Mouse (Mus musculus) stomach, postnatal 0 days (tissue): ENCODE measurements around the gene Palld. TPM values are rescaled to one million over a fixed set of nuclear protein-coding genes. Genes with fewer than 3 reads are reported as not detected.

Source experiments
- ATAC-seq: fragments of 200-750 bp; cut with Nextera tagmentation; 2 replicates; pipeline ENCODE4 v1.8.0; 2017; ENCODE audit not compliant: low FRiP score, low TSS enrichment
- DNase-seq: peaks from one replicate; pipeline ENCODE4 v3.0.0-alpha.2; 2016; ENCODE audit warnings: low spot score
- H3K27ac ChIP-seq: fragments of 300-500 bp; sonication (generic); replicated peaks from 2 replicates; pipeline ENCODE4 v1.5.1; 2014; ENCODE audit warnings: mild to moderate bottlenecking, control low read depth
- H3K27me3 ChIP-seq: fragments of 300-500 bp; sonication (generic); 2 replicates; pipeline ENCODE4 v1.6.1; 2014; ENCODE audit warnings: low read length; ENCODE audit not compliant: control insufficient read depth, insufficient read depth
- H3K36me3 ChIP-seq: fragments of 300-500 bp; sonication (generic); 2 replicates; pipeline ENCODE4 v1.6.1; 2014; ENCODE audit warnings: low read length, mixed read lengths; ENCODE audit not compliant: control insufficient read depth, insufficient read depth
- H3K4me1 ChIP-seq: fragments of 300-500 bp; sonication (generic); replicated peaks from 2 replicates; pipeline ENCODE4 v1.6.1; 2014; ENCODE audit warnings: antibody characterized with exemption; ENCODE audit not compliant: control insufficient read depth, insufficient read depth
- H3K4me2 ChIP-seq: fragments of 300-500 bp; sonication (generic); replicated peaks from 2 replicates; pipeline ENCODE4 v1.6.1; 2014; ENCODE audit warnings: low read depth, mild to moderate bottlenecking, control low read depth, moderate library complexity
- H3K4me3 ChIP-seq: fragments of 300-500 bp; sonication (generic); 2 replicates; pipeline ENCODE4 v1.5.1; 2014; ENCODE audit warnings: low read depth, low read length, control low read depth
- H3K9ac ChIP-seq: fragments of 300-500 bp; sonication (generic); 2 replicates; pipeline ENCODE4 v1.6.1; 2014; ENCODE audit warnings: mild to moderate bottlenecking, low read length, control low read depth, mixed read lengths
- H3K9me3 ChIP-seq: fragments of 300-500 bp; sonication (generic); 2 replicates; pipeline ENCODE4 v1.6.1; 2016; ENCODE audit warnings: low read length; ENCODE audit not compliant: control insufficient read depth
- CTCF ChIP-seq: IDR thresholded peaks from 2 replicates; pipeline ENCODE4 v1.5.1; 2016; ENCODE audit warnings: antibody characterized with exemption, low read depth, mild to moderate bottlenecking, moderate library complexity
- EP300 ChIP-seq: optimal IDR thresholded peaks from 2 replicates; pipeline ENCODE3; 2016; ENCODE audit warnings: antibody characterized with exemption
- WGBS: fragments of 180-500 bp; shearing (Covaris S2); extraction: QIAGEN DNeasy Blood & Tissue Kit; methylation state at CpG from one replicate; pipeline ENCODE4 v1.1.7; 2014; 5-methylcytosine and 5-hydroxymethylcytosine counted together
- polyA plus RNA-seq: library from polyadenylated mRNA; unstranded; fragments of >200 nt; fragmentation: Nextera tagmentation; extraction: Ambion mirVana; gene quantifications from 2 replicates; pipeline ENCODE4 v1.2.1, GENCODE M21; 2015

Gene Palld
- polyA plus RNA-seq, 1 experiment from 2014 or later = 71.0 TPM

- TF ChIP-seq CTCF (no peak), EP300 (no peak)
- no peak for DNase-seq
These were observed 105.0 kb downstream of the Palld start for GRCm38 (mm10) chr8:61797391-61797947.

GRCm38 (mm10) chr8:61796537-61797050, 105.9 kb downstream of the Palld start:
- Histone ChIP-seq H3K4me2 (no peak overlapping the region), H3K36me3 (no peaks in the 10 kb centered on the region), H3K27me3 (no peaks in the 10 kb centered on the region), H3K9me3 (no peaks in the 10 kb centered on the region), H3K4me1 (no peaks in the 10 kb centered on the region), H3K9ac (no peak overlapping the region), H3K4me3 (no peak overlapping the region), H3K27ac (no peak overlapping the region)
- ATAC-seq (no peak), DNase-seq (no peak)
- no peak for TF ChIP-seq EP300
- WGBS = 70% methylated on average over 7 of the region's 7 CpGs

More at GRCm38 (mm10) chr8:61797391-61797947, 105.0 kb downstream of the Palld start:
- no peaks in the 10 kb centered on the region for H3K36me3 ChIP-seq
- H3K9ac ChIP-seq = no peak overlapping the region
- no peak overlapping the region for H3K27ac ChIP-seq
- H3K9me3 ChIP-seq = no peaks in the 10 kb centered on the region
- no peaks in the 10 kb centered on the region for H3K27me3 ChIP-seq
- 27% methylated on average over 1 of the region's 1 CpGs for WGBS
- H3K4me1 ChIP-seq = no peaks in the 10 kb centered on the region
- ATAC-seq = peak; percentile 76
- no peak overlapping the region for H3K4me2 ChIP-seq
- no peak overlapping the region for H3K4me3 ChIP-seq

- no peaks in the 10 kb centered on the region for H3K4me1 ChIP-seq
- H3K9me3 ChIP-seq = no peaks in the 10 kb centered on the region
- no peak overlapping the region for H3K27ac ChIP-seq
- ATAC-seq (no peak), DNase-seq (no peak)
- 62% methylated on average over 3 of the region's 3 CpGs for WGBS
- TF ChIP-seq CTCF (no peak), EP300 (no peak)
- H3K27me3 ChIP-seq = no peaks in the 10 kb centered on the region
- no peaks in the 10 kb centered on the region for H3K36me3 ChIP-seq
- no peak overlapping the region for H3K9ac ChIP-seq
- no peak overlapping the region for H3K4me3 ChIP-seq
- no peak overlapping the region for H3K4me2 ChIP-seq
These were observed 112.5 kb downstream of the Palld start for GRCm38 (mm10) chr8:61789946-61790345.

- H3K4me2 ChIP-seq = no peak overlapping the region
- TF ChIP-seq CTCF (no peak), EP300 (no peak)
- no peaks in the 10 kb centered on the region for H3K27me3 ChIP-seq
- H3K9ac ChIP-seq = no peak overlapping the region
- no peak for DNase-seq
- no peaks in the 10 kb centered on the region for H3K36me3 ChIP-seq
- 90% methylated on average over 5 of the region's 5 CpGs for WGBS
- H3K27ac ChIP-seq = no peak overlapping the region
- H3K4me1 ChIP-seq = no peaks in the 10 kb centered on the region
- H3K4me3 ChIP-seq = no peak overlapping the region
- no peak for ATAC-seq
- no peaks in the 10 kb centered on the region for H3K9me3 ChIP-seq
These were observed 113.2 kb downstream of the Palld start for GRCm38 (mm10) chr8:61789289-61789688.

GRCm38 (mm10) chr8:61782931-61783491, 119.5 kb downstream of the Palld start:
- 67% methylated on average over 7 of the region's 7 CpGs for WGBS
- no peaks in the 10 kb centered on the region for H3K9me3 ChIP-seq
- H3K27ac ChIP-seq = no peak overlapping the region
- no peak overlapping the region for H3K4me3 ChIP-seq
- TF ChIP-seq CTCF (no peak), EP300 (no peak)
- H3K27me3 ChIP-seq = no peaks in the 10 kb centered on the region
- DNase-seq = no peak
- ATAC-seq = no peak
- no peaks in the 10 kb centered on the region for H3K36me3 ChIP-seq
- H3K4me2 ChIP-seq = no peak overlapping the region
- H3K9ac ChIP-seq = no peak overlapping the region
- no peaks in the 10 kb centered on the region for H3K4me1 ChIP-seq

- no peaks in the 10 kb centered on the region for H3K4me1 ChIP-seq
- no peak overlapping the region for H3K9ac ChIP-seq
- ATAC-seq (no peak), DNase-seq (no peak)
- H3K27me3 ChIP-seq = no peaks in the 10 kb centered on the region
- no peak overlapping the region for H3K4me2 ChIP-seq
- no peak overlapping the region for H3K4me3 ChIP-seq
- TF ChIP-seq EP300 = no peak
- no peak for TF ChIP-seq CTCF
- H3K9me3 ChIP-seq = no peaks in the 10 kb centered on the region
- no peaks in the 10 kb centered on the region for H3K36me3 ChIP-seq
- WGBS = 62% methylated on average over 5 of the region's 5 CpGs
- no peak overlapping the region for H3K27ac ChIP-seq
These were observed 121.7 kb downstream of the Palld start for GRCm38 (mm10) chr8:61780652-61781257.
